Mouse (Mus musculus) MEL (cell line): ENCODE results near the gene Hmox1. TPM values are rescaled to one million over a fixed set of nuclear protein-coding genes. Genes with fewer than 3 reads are reported as not detected.

Experiments used
- DNase-seq: peaks from one replicate; pipeline ENCODE4 v3.0.0; 2011; ENCODE audit warnings: low read depth, low spot score
- H3K27ac ChIP-seq: 2 replicates; pipeline ENCODE4 v1.5.1; 2012; ENCODE audit warnings: low read depth, mild to moderate bottlenecking, control low read depth, low read length, moderate library complexity; ENCODE audit not compliant: control insufficient read depth
- H3K27me3 ChIP-seq, 2 experiments: fragments of 150-350 bp in 1 of 2; sonication (generic) in 1 of 2; 2 replicates each; pipeline ENCODE4 v1.6.1; 2012; ENCODE audit warnings: low read length in 2 of 2, mild to moderate bottlenecking in 2 of 2, improper control_type of control experiment in 1 of 2, moderate library complexity in 1 of 2; ENCODE audit not compliant: insufficient read depth in 2 of 2, control insufficient read depth in 1 of 2
- H3K36me3 ChIP-seq, 2 experiments: 2 replicates each; pipeline ENCODE4 v1.6.1; 2012 to 2014; ENCODE audit warnings: low read length in 2 of 2, improper control_type of control experiment in 1 of 2, inconsistent platforms in 1 of 2, mild to moderate bottlenecking in 1 of 2; ENCODE audit not compliant: insufficient read depth in 2 of 2, control insufficient read depth in 1 of 2
- H3K4me1 ChIP-seq, 2 experiments: fragments of 150-350 bp in 1 of 2; sonication (generic) in 1 of 2; 2 replicates each; pipeline ENCODE4 v1.6.1; 2012; ENCODE audit warnings: low read length in 2 of 2, improper control_type of control experiment in 1 of 2, mild to moderate bottlenecking in 1 of 2; ENCODE audit not compliant: insufficient read depth in 2 of 2, control insufficient read depth in 1 of 2
- H3K4me3 ChIP-seq, 2 experiments: fragments of 150-350 bp in 1 of 2; sonication (generic) in 1 of 2; 2 replicates each; pipeline ENCODE4 v1.5.1; 2012; ENCODE audit warnings: low read depth in 2 of 2, low read length in 2 of 2, mild to moderate bottlenecking in 2 of 2, moderate library complexity in 2 of 2, control low read depth in 1 of 2, improper control_type of control experiment in 1 of 2; ENCODE audit not compliant: control insufficient read depth in 1 of 2, insufficient read depth in 1 of 2
- H3K79me2 ChIP-seq: 2 replicates; pipeline ENCODE4 v1.6.1; 2012; ENCODE audit warnings: mild to moderate bottlenecking, low read length, moderate library complexity; ENCODE audit not compliant: control insufficient read depth, poor library complexity, insufficient read depth
- H3K9ac ChIP-seq: 2 replicates; pipeline ENCODE4 v1.6.1; 2012; ENCODE audit warnings: low read depth, mild to moderate bottlenecking, control low read depth, low read length, moderate library complexity; ENCODE audit not compliant: control insufficient read depth, poor library complexity, severe bottlenecking
- H3K9me3 ChIP-seq: fragments of 150-350 bp; sonication (generic); replicated peaks from 2 replicates; pipeline ENCODE4 v1.6.1; 2012; ENCODE audit warnings: mild to moderate bottlenecking, low read length, improper control_type of control experiment, moderate library complexity; ENCODE audit not compliant: insufficient read depth
- BHLHE40 ChIP-seq: IDR thresholded peaks from 2 replicates; pipeline ENCODE4 v1.6.1; 2012; ENCODE audit warnings: low read depth, mild to moderate bottlenecking, inconsistent platforms, low read length, improper control_type of control experiment, borderline replicate concordance
- CHD1 ChIP-seq: IDR thresholded peaks from 2 replicates; pipeline ENCODE4 v1.6.1; 2012; ENCODE audit warnings: low read depth, mild to moderate bottlenecking, inconsistent platforms, low read length, improper control_type of control experiment
- CTCF ChIP-seq, 3 experiments: IDR thresholded peaks in 2 of 3; conservative IDR thresholded peaks in 1 of 3; 2 replicates each; pipeline ENCODE4 v1.5.1; 2011 to 2012; ENCODE audit warnings: low read length in 3 of 3, low read depth in 2 of 3, mild to moderate bottlenecking in 2 of 3, improper control_type of control experiment in 1 of 3, inconsistent platforms in 1 of 3, mixed read lengths in 1 of 3, moderate library complexity in 1 of 3; ENCODE audit not compliant: control insufficient read depth in 1 of 3, insufficient read depth in 1 of 3, poor library complexity in 1 of 3, severe bottlenecking in 1 of 3
- E2F4 ChIP-seq: IDR thresholded peaks from 2 replicates; pipeline ENCODE4 v1.6.1; 2011; ENCODE audit warnings: low read depth, low read length, improper control_type of control experiment, borderline replicate concordance
- ELF1 ChIP-seq: IDR thresholded peaks from 2 replicates; pipeline ENCODE4 v1.6.1; 2014; ENCODE audit warnings: low read depth, mild to moderate bottlenecking, inconsistent platforms, low read length, improper control_type of control experiment, moderate library complexity
- EP300 ChIP-seq, 2 experiments: IDR thresholded peaks; 2 replicates each; pipeline ENCODE4 v1.6.1; 2011; ENCODE audit warnings: improper control_type of control experiment in 2 of 2, low read length in 2 of 2, low read depth in 1 of 2, mild to moderate bottlenecking in 1 of 2
- ETS1 ChIP-seq: IDR thresholded peaks from 2 replicates; pipeline ENCODE4 v1.6.1; 2012; ENCODE audit warnings: low read depth, mild to moderate bottlenecking, inconsistent platforms, low read length, improper control_type of control experiment, moderate library complexity
- GABPA ChIP-seq: IDR thresholded peaks from 2 replicates; pipeline ENCODE4 v1.6.1; 2012; ENCODE audit warnings: low read depth, mild to moderate bottlenecking, inconsistent platforms, low read length, improper control_type of control experiment, moderate library complexity
- GATA1 ChIP-seq: IDR thresholded peaks from 2 replicates; pipeline ENCODE4 v1.6.1; 2011; ENCODE audit warnings: low read depth, low read length, improper control_type of control experiment
- HCFC1 ChIP-seq: IDR thresholded peaks from 2 replicates; pipeline ENCODE4 v1.6.1; 2012; ENCODE audit warnings: low read depth, mild to moderate bottlenecking, inconsistent platforms, low read length, improper control_type of control experiment, moderate library complexity
- JUND ChIP-seq: IDR thresholded peaks from 2 replicates; pipeline ENCODE4 v1.6.1; 2011; ENCODE audit warnings: low read depth, mild to moderate bottlenecking, improper control_type of control experiment, low read length
- KAT2A ChIP-seq: conservative IDR thresholded peaks from 2 replicates; pipeline ENCODE4 v1.6.1; 2012; ENCODE audit warnings: low read depth, low read length, improper control_type of control experiment, inconsistent platforms
- MAFK ChIP-seq: IDR thresholded peaks from 2 replicates; pipeline ENCODE4 v1.6.1; 2011; ENCODE audit warnings: low read depth, mild to moderate bottlenecking, low read length, improper control_type of control experiment, borderline replicate concordance
- MAX ChIP-seq: IDR thresholded peaks from 2 replicates; pipeline ENCODE4 v1.6.1; 2011; ENCODE audit warnings: low read length, improper control_type of control experiment
- MAZ ChIP-seq: IDR thresholded peaks from 2 replicates; pipeline ENCODE4 v1.6.1; 2012; ENCODE audit warnings: low read depth, mild to moderate bottlenecking, inconsistent platforms, low read length, improper control_type of control experiment
- MEF2A ChIP-seq: IDR thresholded peaks from 2 replicates; pipeline ENCODE4 v1.6.1; 2014; ENCODE audit warnings: low read depth, mild to moderate bottlenecking, inconsistent platforms, low read length, improper control_type of control experiment; ENCODE audit not compliant: poor library complexity, insufficient replicate concordance, severe bottlenecking; ENCODE audit errors: extremely low read depth
- MYC ChIP-seq: IDR thresholded peaks from 2 replicates; pipeline ENCODE4 v1.6.1; 2011; ENCODE audit warnings: low read depth, mild to moderate bottlenecking, low read length, improper control_type of control experiment, moderate library complexity
- NELFE ChIP-seq: IDR thresholded peaks from 2 replicates; pipeline ENCODE4 v1.6.1; 2011; ENCODE audit warnings: low read depth, low read length, improper control_type of control experiment
- NRF1 ChIP-seq: IDR thresholded peaks from 2 replicates; pipeline ENCODE4 v1.6.1; 2014; ENCODE audit warnings: low read depth, mild to moderate bottlenecking, inconsistent platforms, low read length, improper control_type of control experiment, moderate library complexity; ENCODE audit not compliant: poor library complexity, insufficient read depth, severe bottlenecking
- POLR2A ChIP-seq, 2 experiments: IDR thresholded peaks; 2 replicates each; pipeline ENCODE4 v1.6.1; 2011 to 2012; ENCODE audit warnings: low read length in 2 of 2, mild to moderate bottlenecking in 2 of 2, control low read depth in 1 of 2, improper control_type of control experiment in 1 of 2, low read depth in 1 of 2, moderate library complexity in 1 of 2; ENCODE audit not compliant: control insufficient read depth in 1 of 2, insufficient read depth in 1 of 2, poor library complexity in 1 of 2
- POLR2AphosphoS5 ChIP-seq: IDR thresholded peaks from 2 replicates; pipeline ENCODE4 v1.6.1; 2012; ENCODE audit warnings: low read depth, borderline replicate concordance, mild to moderate bottlenecking, inconsistent platforms, low read length, moderate library complexity, mixed read lengths
- RAD21 ChIP-seq: IDR thresholded peaks from 2 replicates; pipeline ENCODE4 v1.6.1; 2011; ENCODE audit warnings: mild to moderate bottlenecking, low read depth, low read length, improper control_type of control experiment
- RCOR1 ChIP-seq: IDR thresholded peaks from 2 replicates; pipeline ENCODE4 v1.6.1; 2012; ENCODE audit warnings: low read depth, mild to moderate bottlenecking, inconsistent platforms, low read length, improper control_type of control experiment
- SIN3A ChIP-seq: IDR thresholded peaks from 2 replicates; pipeline ENCODE4 v1.6.1; 2012; ENCODE audit warnings: low read length, improper control_type of control experiment, inconsistent platforms
- SMC3 ChIP-seq: IDR thresholded peaks from 2 replicates; pipeline ENCODE4 v1.6.1; 2011; ENCODE audit warnings: low read depth, low read length, improper control_type of control experiment
- TAL1 ChIP-seq: IDR thresholded peaks from 2 replicates; pipeline ENCODE4 v1.6.1; 2012; ENCODE audit warnings: mild to moderate bottlenecking, inconsistent platforms, low read length, moderate library complexity, mixed read lengths
- TBP ChIP-seq: IDR thresholded peaks from 2 replicates; pipeline ENCODE4 v1.8.0; 2011; ENCODE audit warnings: low read depth, low read length, improper control_type of control experiment
- TCF12 ChIP-seq: IDR thresholded peaks from 2 replicates; pipeline ENCODE4 v1.6.1; 2014; ENCODE audit warnings: low read depth, mild to moderate bottlenecking, inconsistent platforms, low read length, improper control_type of control experiment, moderate library complexity
- UBTF ChIP-seq: IDR thresholded peaks from 2 replicates; pipeline ENCODE4 v1.6.1; 2012; ENCODE audit warnings: low read depth, mild to moderate bottlenecking, inconsistent platforms, low read length, improper control_type of control experiment, moderate library complexity, borderline replicate concordance; ENCODE audit not compliant: insufficient read depth
- USF1 ChIP-seq: IDR thresholded peaks from 2 replicates; pipeline ENCODE4 v1.6.1; 2014; ENCODE audit warnings: low read depth, mild to moderate bottlenecking, inconsistent platforms, low read length, improper control_type of control experiment, moderate library complexity
- USF2 ChIP-seq, 2 experiments: IDR thresholded peaks; 2 replicates each; pipeline ENCODE4 v1.6.1; 2011 to 2012; ENCODE audit warnings: improper control_type of control experiment in 2 of 2, low read length in 2 of 2, borderline replicate concordance in 1 of 2, inconsistent platforms in 1 of 2, low read depth in 1 of 2, mild to moderate bottlenecking in 1 of 2; ENCODE audit not compliant: insufficient read depth in 1 of 2
- ZC3H11A ChIP-seq: IDR thresholded peaks from 2 replicates; pipeline ENCODE4 v1.6.1; 2012; ENCODE audit warnings: low read depth, mild to moderate bottlenecking, inconsistent platforms, low read length, improper control_type of control experiment
- ZKSCAN1 ChIP-seq: IDR thresholded peaks from 2 replicates; pipeline ENCODE4 v1.6.1; 2012; ENCODE audit warnings: low read depth, mild to moderate bottlenecking, inconsistent platforms, low read length, improper control_type of control experiment, moderate library complexity
- ZMIZ1 ChIP-seq: IDR thresholded peaks from 2 replicates; pipeline ENCODE4 v1.6.1; 2012; ENCODE audit warnings: low read depth, mild to moderate bottlenecking, inconsistent platforms, low read length, improper control_type of control experiment, moderate library complexity
- polyA plus RNA-seq, 2 experiments: library from polyadenylated mRNA; stranded (reverse) in 1 of 2; unstranded in 1 of 2; fragments of >175 nt in 1 of 2; fragments of >200 nt in 1 of 2; gene quantifications; 2 replicates each; pipeline versions ENCODE4 v1.2.1 to v1.2.4; 2012; ENCODE audit warnings: low replicate concordance in 2 of 2, low read depth in 1 of 2; ENCODE audit not compliant: insufficient read length in 2 of 2, insufficient read depth in 1 of 2, missing spikeins in 1 of 2
- total RNA-seq: library from RNA; depleted of rRNA; stranded (reverse); fragments of 300-350 nt; gene quantifications from 2 replicates; pipeline ENCODE4 v1.2.3, GENCODE M21; 2012; rRNA removed

Gene Hmox1
- 11.1 and 29.9 TPM in 2 replicates for total RNA-seq
- polyA plus RNA-seq = 10 to 100 TPM in 1 of 2 experiments, not detected in 1; 72.4 TPM

DNA sequence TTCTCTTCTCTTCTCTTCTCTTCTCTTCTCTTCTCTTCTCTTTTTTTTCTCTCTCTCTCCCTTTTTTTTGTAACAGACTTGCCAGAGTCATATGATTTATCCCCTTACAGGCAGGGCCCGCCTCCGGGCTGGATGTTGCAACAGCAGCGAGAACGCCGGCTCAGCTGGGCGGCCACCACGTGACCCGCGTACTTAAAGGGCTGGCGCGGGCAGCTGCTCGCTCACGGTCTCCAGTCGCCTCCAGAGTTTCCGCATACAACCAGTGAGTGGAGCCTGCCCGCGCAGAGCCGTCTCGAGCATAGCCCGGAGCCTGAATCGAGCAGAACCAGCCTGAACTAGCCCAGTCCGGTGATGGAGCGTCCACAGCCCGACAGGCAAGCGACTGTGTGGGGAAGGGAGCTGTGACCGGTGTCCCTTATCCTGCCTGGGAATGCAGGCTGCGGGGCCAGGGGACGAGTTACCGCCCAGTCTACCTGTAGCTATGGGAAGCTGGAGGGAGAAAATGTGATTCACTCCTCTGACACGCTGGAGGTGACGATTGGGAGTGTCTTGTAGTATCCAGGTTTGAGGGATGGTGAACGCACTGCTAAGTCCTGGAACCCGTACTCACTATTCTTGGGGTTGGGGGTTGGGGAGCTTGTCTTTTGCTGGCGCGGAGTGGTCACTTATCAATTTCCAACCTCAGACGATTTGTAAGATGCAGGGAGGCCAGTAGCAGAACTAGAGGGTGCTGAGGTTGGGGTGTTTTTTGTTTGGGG, at the start of gene Hmox1:
Gene Hmox1, plus strand, starts transcription at position 223 of the 758 bp plus-strand sequence.
- Histone ChIP-seq H3K27ac (peak within 1 kb of the TSS; percentile 77), H3K4me3 (peak within 1 kb of the TSS; percentile 87 to 91), H3K9me3 (no peaks in the 10 kb centered on the region), H3K4me1 (peaks cover 7 to 29% of the 10 kb centered on the region in 2 experiments), H3K36me3 (peaks cover 0 to 22% of the 10 kb centered on the region in 2 experiments; a peak in 3 of 4 replicates), H3K27me3 (no peaks in the 10 kb centered on the region), H3K9ac (peak within 1 kb of the TSS; percentile 96), H3K79me2 (peaks cover 9% of the 10 kb centered on the region)
- DNase-seq = peak; percentile 95
- TF ChIP-seq CHD1 (0 out of 2 replicates have a peak, but pooled peaks have one; percentile 60), USF2 (IDR thresholded peaks at IDR 0.05; ENCODE audit: borderline replicate concordance in 1 of 2, insufficient read depth in 1 of 2, low read depth in 1 of 2, low read length in 2 of 2) (peak; percentile 56 to 92; a peak in 3 of 4 replicates), ELF1 (peak; percentile 38; the same call in 1 of the 2 replicates), TAL1 (no peak), TBP (peak; percentile 95), ZKSCAN1 (no peak), MAX (peak; percentile 90), NELFE (peak; percentile 86), CTCF (IDR thresholded peaks at IDR 0.05 in 2 of 3, conservative IDR thresholded peaks at IDR 0.05 in 1 of 3; ENCODE audit: control insufficient read depth in 1 of 3, insufficient read depth in 1 of 3, low read depth in 2 of 3, low read length in 3 of 3, poor library complexity in 1 of 3, severe bottlenecking in 1 of 3) (no peak), SIN3A (peak; percentile 97), MAZ (no peak), ETS1 (peak; percentile 98), JUND (no peak), KAT2A (no peak), GATA1 (no peak), EP300 (IDR thresholded peaks at IDR 0.05; ENCODE audit: low read depth in 1 of 2, low read length in 2 of 2) (no peak; a peak in 1 of 4 replicates), MEF2A (no peak), BHLHE40 (peak; percentile 81; the same call in 1 of the 2 replicates), TCF12 (peak; percentile 36; the same call in 1 of the 2 replicates), MAFK (no peak), POLR2A (IDR thresholded peaks at IDR 0.05; ENCODE audit: control insufficient read depth in 1 of 2, insufficient read depth in 1 of 2, low read depth in 1 of 2, low read length in 2 of 2, poor library complexity in 1 of 2) (peak; percentile 72 to 92; a peak in 3 of 4 replicates), E2F4 (no peak), HCFC1 (peak; percentile 64; the same call in 1 of the 2 replicates), POLR2AphosphoS5 (0 out of 2 replicates have a peak, but pooled peaks have one; percentile 34), RCOR1 (0 out of 2 replicates have a peak, but pooled peaks have one; percentile 4), RAD21 (no peak), USF1 (peak; percentile 95), ZC3H11A (no peak), UBTF (0 out of 2 replicates have a peak, but pooled peaks have one; percentile 58), NRF1 (0 out of 2 replicates have a peak, but pooled peaks have one; percentile 13), ZMIZ1 (peak; percentile 86), MYC (no peak), GABPA (no peak), SMC3 (no peak)
